Mouse (Mus musculus): ENCODE measurements around the gene Ckb.
A peak's percentile ranks its signal among the peaks of the same experiment; 100 is the strongest.
"Not testable (repeated sequence)": the region's sequence is repeated elsewhere in the genome, so short reads cannot be mapped to it uniquely, and the experiment has no call there.

Gene Ckb

GRCm38 (mm10) chr12:111669000-111669788 is 2.9 kb downstream of the Ckb start:
- no peak for DNase-seq (ENCODE audit: low spot score)

GRCm38 (mm10) chr12:111668457-111668912 is 3.7 kb downstream of the Ckb start:
- DNase-seq (ENCODE audit: low spot score), result peak; percentile 98

- no peak for DNase-seq (ENCODE audit: low spot score)
Observed at GRCm38 (mm10) chr12:111667421-111667820, 4.7 kb downstream of the Ckb start.

- DNase-seq (ENCODE audit: low spot score), result no peak
Observed at GRCm38 (mm10) chr12:111666380-111666779, 5.8 kb downstream of the Ckb start.

GRCm38 (mm10) chr12:111665041-111665880 is 6.9 kb downstream of the Ckb start:
- DNase-seq (ENCODE audit: low spot score), result no peak

- DNase-seq (ENCODE audit: low spot score), result no peak
Observed at GRCm38 (mm10) chr12:111664144-111664634, 7.9 kb downstream of the Ckb start.

- no peak for DNase-seq (ENCODE audit: low spot score)
Observed at GRCm38 (mm10) chr12:111663228-111664143, 8.7 kb downstream of the Ckb start.

- not testable (repeated sequence) for DNase-seq (ENCODE audit: low spot score)
Observed at GRCm38 (mm10) chr12:111661554-111661953, 10.6 kb downstream of the Ckb start.

GRCm38 (mm10) chr12:111660628-111661027 is 11.5 kb downstream of the Ckb start:
- DNase-seq (ENCODE audit: low spot score), result no peak

GRCm38 (mm10) chr12:111659331-111659730 is 12.8 kb downstream of the Ckb start:
- DNase-seq (ENCODE audit: low spot score), result no peak

- DNase-seq (ENCODE audit: low spot score), result no peak
Observed at GRCm38 (mm10) chr12:111655695-111656094, 16.4 kb downstream of the Ckb start.

GRCm38 (mm10) chr12:111653434-111653833 is 18.7 kb downstream of the Ckb start:
- peak; percentile 79 for DNase-seq (ENCODE audit: low spot score)

- DNase-seq (ENCODE audit: low spot score), result no peak
Observed at GRCm38 (mm10) chr12:111652953-111653352, 19.2 kb downstream of the Ckb start.

- peak; percentile 80 for DNase-seq (ENCODE audit: low spot score)
Observed at GRCm38 (mm10) chr12:111648061-111648645, 24.0 kb downstream of the Ckb start.
